Mouse (Mus musculus) embryonic facial prominence, embryonic 12.5 days (tissue): ENCODE measurements at regions not wholly inside any gene's neighbourhood (a gene's known extent, or its start where the extent isn't known, plus 50 kb on each side); places are given as distances from the start of the nearest gene placed in this dataset.

Source experiments
- ATAC-seq: fragments of 200-750 bp; cut with Nextera tagmentation; 2 replicates; pipeline ENCODE4 v1.8.0; 2017; ENCODE audit not compliant: insufficient number of reproducible peaks, insufficient read depth, low FRiP score, low TSS enrichment
- H3K27ac ChIP-seq: fragments of 300-500 bp; sonication (generic); 2 replicates; pipeline ENCODE4 v1.5.1; 2016; ENCODE audit warnings: mild to moderate bottlenecking
- H3K27me3 ChIP-seq: fragments of 300-500 bp; sonication (generic); 2 replicates; pipeline ENCODE4 v1.6.1; 2016; ENCODE audit warnings: mild to moderate bottlenecking, moderate library complexity
- H3K36me3 ChIP-seq: fragments of 300-500 bp; sonication (generic); 2 replicates; pipeline ENCODE4 v1.6.1; 2016; ENCODE audit warnings: mild to moderate bottlenecking
- H3K4me1 ChIP-seq: fragments of 300-500 bp; sonication (generic); 2 replicates; pipeline ENCODE4 v1.6.1; 2016
- H3K4me2 ChIP-seq: fragments of 300-500 bp; sonication (generic); replicated peaks from 2 replicates; pipeline ENCODE4 v1.6.1; 2016; ENCODE audit warnings: mild to moderate bottlenecking, moderate library complexity
- H3K4me3 ChIP-seq: fragments of 300-500 bp; sonication (generic); 2 replicates; pipeline ENCODE4 v1.5.1; 2016; ENCODE audit warnings: mild to moderate bottlenecking
- H3K9ac ChIP-seq: fragments of 300-500 bp; sonication (generic); 2 replicates; pipeline ENCODE4 v1.6.1; 2016; ENCODE audit warnings: mild to moderate bottlenecking, moderate library complexity
- H3K9me3 ChIP-seq: fragments of 300-500 bp; sonication (generic); 2 replicates; pipeline ENCODE4 v1.6.1; 2016; ENCODE audit warnings: mild to moderate bottlenecking, moderate library complexity
- WGBS: fragments of 180-500 bp; shearing (Covaris S2); methylation state at CpG from one replicate; pipeline ENCODE4 v1.1.7; 2016; 5-methylcytosine and 5-hydroxymethylcytosine counted together

GRCm38 (mm10) chr19:14891090-14891428 lies 293.2 kb upstream of the Tle4 start:
- Histone ChIP-seq H3K36me3 (no peaks in the 10 kb centered on the region), H3K27ac (no peak overlapping the region; the same call in 1 of the 2 replicates), H3K27me3 (peaks cover 13% of the 10 kb centered on the region), H3K9me3 (no peaks in the 10 kb centered on the region), H3K4me1 (peaks cover 23% of the 10 kb centered on the region; the same call in 1 of the 2 replicates), H3K9ac (no peak overlapping the region), H3K4me2 (peak overlapping the region; percentile 43), H3K4me3 (peak overlapping the region; percentile 15)
- ATAC-seq, result no peak
- 2% methylated on average over 9 of the region's 9 CpGs for WGBS

- WGBS, result 2% methylated on average over 21 of the region's 21 CpGs
- Histone ChIP-seq H3K4me1 (peaks cover 23% of the 10 kb centered on the region; the same call in 1 of the 2 replicates), H3K27me3 (peaks cover 13% of the 10 kb centered on the region)
Observed at GRCm38 (mm10) chr19:14890241-14891089, 292.6 kb upstream of the Tle4 start.

GRCm38 (mm10) chr19:14889794-14890193 lies 291.9 kb upstream of the Tle4 start:
- ATAC-seq, result peak; percentile 18; the same call in 1 of the 2 replicates
- H3K4me3 ChIP-seq, result no peak overlapping the region
- WGBS, result 47% methylated on average over 3 of the region's 3 CpGs

More at GRCm38 (mm10) chr19:14890241-14891089, 292.6 kb upstream of the Tle4 start:
- H3K9ac ChIP-seq, result no peak overlapping the region
- no peaks in the 10 kb centered on the region for H3K9me3 ChIP-seq
- peak overlapping the region; percentile 15 for H3K4me3 ChIP-seq
- H3K27ac ChIP-seq, result peak overlapping the region; percentile 12; the same call in 1 of the 2 replicates
- H3K4me2 ChIP-seq, result peak overlapping the region; percentile 43
- H3K36me3 ChIP-seq, result no peaks in the 10 kb centered on the region
- peak; percentile 70 for ATAC-seq

GRCm38 (mm10) chr19:14883707-14884421 lies 286.0 kb upstream of the Tle4 start:
- ATAC-seq, result no peak
- H3K27ac ChIP-seq, result no peak overlapping the region
- H3K36me3 ChIP-seq, result no peaks in the 10 kb centered on the region
- no peak overlapping the region for H3K9ac ChIP-seq
- no peak overlapping the region for H3K4me3 ChIP-seq
- H3K9me3 ChIP-seq, result no peaks in the 10 kb centered on the region
- no peaks in the 10 kb centered on the region for H3K27me3 ChIP-seq
- WGBS, result 50% methylated on average over 8 of the region's 8 CpGs
- H3K4me1 ChIP-seq, result no peaks in the 10 kb centered on the region
- H3K4me2 ChIP-seq, result no peak overlapping the region

More at GRCm38 (mm10) chr19:14889794-14890193, 291.9 kb upstream of the Tle4 start:
- Histone ChIP-seq H3K36me3 (no peaks in the 10 kb centered on the region), H3K27me3 (peaks cover 13% of the 10 kb centered on the region), H3K27ac (no peak overlapping the region), H3K9ac (no peak overlapping the region), H3K4me2 (peak overlapping the region; percentile 43; the same call in 1 of the 2 replicates), H3K9me3 (no peaks in the 10 kb centered on the region), H3K4me1 (peaks cover 23% of the 10 kb centered on the region; the same call in 1 of the 2 replicates)

GRCm38 (mm10) chr19:14880818-14881217 lies 283.0 kb upstream of the Tle4 start:
- H3K4me2 ChIP-seq, result no peak overlapping the region
- H3K9me3 ChIP-seq, result no peaks in the 10 kb centered on the region
- no peak overlapping the region for H3K27ac ChIP-seq
- H3K4me3 ChIP-seq, result no peak overlapping the region
- 73% methylated on average over 4 of the region's 4 CpGs for WGBS
- H3K9ac ChIP-seq, result no peak overlapping the region
- ATAC-seq, result no peak
- H3K27me3 ChIP-seq, result no peaks in the 10 kb centered on the region
- no peaks in the 10 kb centered on the region for H3K36me3 ChIP-seq
- no peaks in the 10 kb centered on the region for H3K4me1 ChIP-seq

- Histone ChIP-seq H3K9me3 (no peaks in the 10 kb centered on the region), H3K4me2 (no peak overlapping the region), H3K9ac (no peak overlapping the region), H3K27ac (no peak overlapping the region), H3K27me3 (no peaks in the 10 kb centered on the region), H3K36me3 (no peaks in the 10 kb centered on the region), H3K4me1 (peaks cover 7% of the 10 kb centered on the region; the same call in 1 of the 2 replicates), H3K4me3 (no peak overlapping the region)
- WGBS, result 92% methylated on average over 1 of the region's 1 CpGs
- ATAC-seq, result no peak
Observed at GRCm38 (mm10) chr19:14873986-14874385, 276.1 kb upstream of the Tle4 start.

GRCm38 (mm10) chr19:14871178-14871867 lies 273.5 kb upstream of the Tle4 start:
- Histone ChIP-seq H3K27me3 (no peaks in the 10 kb centered on the region), H3K4me1 (peaks cover 7% of the 10 kb centered on the region; the same call in 1 of the 2 replicates), H3K9ac (no peak overlapping the region), H3K27ac (no peak overlapping the region), H3K4me3 (no peak overlapping the region), H3K4me2 (no peak overlapping the region), H3K36me3 (no peaks in the 10 kb centered on the region), H3K9me3 (no peaks in the 10 kb centered on the region)
- 9% methylated on average over 7 of the region's 7 CpGs for WGBS
- ATAC-seq, result peak; percentile 88

- no peak overlapping the region for H3K4me3 ChIP-seq
- H3K9me3 ChIP-seq, result peaks cover 8% of the 10 kb centered on the region; the same call in 1 of the 2 replicates
- H3K27ac ChIP-seq, result no peak overlapping the region
- no peak overlapping the region for H3K9ac ChIP-seq
- no peak for ATAC-seq
- WGBS, result 29% methylated on average over 13 of the region's 13 CpGs
- H3K4me1 ChIP-seq, result peaks cover 14% of the 10 kb centered on the region; the same call in 1 of the 2 replicates
- H3K4me2 ChIP-seq, result no peak overlapping the region
- H3K36me3 ChIP-seq, result no peaks in the 10 kb centered on the region
- H3K27me3 ChIP-seq, result no peaks in the 10 kb centered on the region
Observed at GRCm38 (mm10) chr19:14862654-14863468, 265.0 kb upstream of the Tle4 start.

GRCm38 (mm10) chr19:14855036-14855435 lies 257.2 kb upstream of the Tle4 start:
- WGBS, result 41% methylated on average over 2 of the region's 2 CpGs
- H3K4me3 ChIP-seq, result no peak overlapping the region
- H3K4me1 ChIP-seq, result peaks cover 9% of the 10 kb centered on the region; the same call in 1 of the 2 replicates
- no peaks in the 10 kb centered on the region for H3K36me3 ChIP-seq
- no peak overlapping the region for H3K27ac ChIP-seq
- no peak overlapping the region for H3K4me2 ChIP-seq
- no peaks in the 10 kb centered on the region for H3K27me3 ChIP-seq
- no peak for ATAC-seq
- H3K9ac ChIP-seq, result no peak overlapping the region
- H3K9me3 ChIP-seq, result peaks cover 4% of the 10 kb centered on the region; the same call in 1 of the 2 replicates

- Histone ChIP-seq H3K9me3 (no peaks in the 10 kb centered on the region), H3K27me3 (no peaks in the 10 kb centered on the region), H3K4me3 (no peak overlapping the region), H3K9ac (no peak overlapping the region), H3K4me1 (peaks cover 9% of the 10 kb centered on the region; the same call in 1 of the 2 replicates), H3K4me2 (no peak overlapping the region), H3K27ac (no peak overlapping the region), H3K36me3 (no peaks in the 10 kb centered on the region)
- ATAC-seq, result no peak
- WGBS, result 21% methylated on average over 4 of the region's 4 CpGs
Observed at GRCm38 (mm10) chr19:14853416-14853815, 255.6 kb upstream of the Tle4 start.

GRCm38 (mm10) chr19:14849561-14849960 lies 251.7 kb upstream of the Tle4 start:
- Histone ChIP-seq H3K27me3 (no peaks in the 10 kb centered on the region), H3K36me3 (no peaks in the 10 kb centered on the region), H3K9ac (no peak overlapping the region), H3K4me3 (no peak overlapping the region), H3K9me3 (no peaks in the 10 kb centered on the region), H3K27ac (no peak overlapping the region), H3K4me2 (no peak overlapping the region), H3K4me1 (peaks cover 5% of the 10 kb centered on the region)
- WGBS, result 78% methylated on average over 1 of the region's 1 CpGs
- ATAC-seq, result no peak
